Mouse (Mus musculus) limb, embryonic 12.5 days (tissue): Measurements from ENCODE around the gene Galk2. TPM values are rescaled to one million over a fixed set of nuclear protein-coding genes. Genes with fewer than 3 reads are reported as not detected.

Experiments
- ATAC-seq: fragments of 200-750 bp; cut with Nextera tagmentation; 2 replicates; pipeline ENCODE4 v1.8.0; 2017; ENCODE audit warnings: low read depth, moderate TSS enrichment; ENCODE audit not compliant: insufficient number of reproducible peaks, insufficient read depth, low FRiP score, low TSS enrichment
- H3K27ac ChIP-seq: fragments of 300-500 bp; sonication (generic); 2 replicates; pipeline ENCODE4 v1.5.1; 2016; ENCODE audit warnings: mild to moderate bottlenecking, moderate library complexity
- H3K27me3 ChIP-seq: fragments of 300-500 bp; sonication (generic); 2 replicates; pipeline ENCODE4 v1.6.1; 2016; ENCODE audit warnings: mild to moderate bottlenecking, moderate library complexity
- H3K36me3 ChIP-seq: fragments of 300-500 bp; sonication (generic); 2 replicates; pipeline ENCODE4 v1.6.1; 2016; ENCODE audit warnings: mild to moderate bottlenecking, moderate library complexity
- H3K4me1 ChIP-seq: fragments of 300-500 bp; sonication (generic); replicated peaks from 2 replicates; pipeline ENCODE4 v1.6.1; 2016
- H3K4me2 ChIP-seq: fragments of 300-500 bp; sonication (generic); 2 replicates; pipeline ENCODE4 v1.6.1; 2016; ENCODE audit warnings: mild to moderate bottlenecking, moderate library complexity
- H3K4me3 ChIP-seq: fragments of 300-500 bp; sonication (generic); replicated peaks from 2 replicates; pipeline ENCODE4 v1.5.1; 2016; ENCODE audit warnings: mild to moderate bottlenecking
- H3K9ac ChIP-seq: fragments of 300-500 bp; sonication (generic); replicated peaks from 2 replicates; pipeline ENCODE4 v1.6.1; 2016; ENCODE audit warnings: mild to moderate bottlenecking, moderate library complexity
- H3K9me3 ChIP-seq: fragments of 300-500 bp; sonication (generic); 2 replicates; pipeline ENCODE4 v1.6.1; 2016; ENCODE audit warnings: mild to moderate bottlenecking, moderate library complexity
- WGBS: fragments of 180-500 bp; shearing (Covaris S2); methylation state at CpG from one replicate; pipeline ENCODE4 v1.1.7; 2016; 5-methylcytosine and 5-hydroxymethylcytosine counted together
- polyA plus RNA-seq: library from polyadenylated mRNA; unstranded; fragments of >200 nt; fragmentation: Nextera tagmentation; extraction: Ambion mirVana; gene quantifications from 2 replicates; pipeline ENCODE4 v1.2.1, GENCODE M21; 2016

The Galk2 gene
- 36.7 and 41.7 TPM in 2 replicates for polyA plus RNA-seq

GRCm38 (mm10) chr2:125858521-125859280 is at the start of gene Galk2, which contains the start of gene Cops2:
TSS of gene Galk2 (plus strand) at chr2:125859109.
TSS of gene Cops2 (minus strand) at chr2:125859139.
- Histone ChIP-seq H3K36me3 (no peaks in the 10 kb centered on the region), H3K27ac (peak within 1 kb of the TSS; percentile 89), H3K9ac (peak within 1 kb of the TSS; percentile 98), H3K4me2 (peak within 1 kb of the TSS; percentile 64), H3K9me3 (no peaks in the 10 kb centered on the region), H3K4me3 (peak within 1 kb of the TSS; percentile 100), H3K27me3 (no peaks in the 10 kb centered on the region), H3K4me1 (peaks cover 5% of the 10 kb centered on the region)
- peak; percentile 98 for ATAC-seq
- under 1% methylated on average over 43 of the region's 54 CpGs for WGBS

- no peak overlapping the region for H3K4me3 ChIP-seq
- H3K4me2 ChIP-seq = no peak overlapping the region
- whole genome bisulfite sequencing = 73% methylated on average over 7 of the region's 7 CpGs
Measured at GRCm38 (mm10) chr2:125809551-125809950, 49.4 kb upstream of the Galk2 start.

GRCm38 (mm10) chr2:125811332-125811731 is 47.6 kb upstream of the Galk2 start:
- peaks cover 4% of the 10 kb centered on the region; the same call in 1 of the 2 replicates for H3K9me3 ChIP-seq
- WGBS = 86% methylated on average over 2 of the region's 2 CpGs
- ATAC-seq = no peak
- no peaks in the 10 kb centered on the region for H3K27me3 ChIP-seq
- H3K4me3 ChIP-seq = no peak overlapping the region
- no peak overlapping the region for H3K4me2 ChIP-seq
- no peaks in the 10 kb centered on the region for H3K4me1 ChIP-seq
- no peak overlapping the region for H3K27ac ChIP-seq
- H3K9ac ChIP-seq = no peak overlapping the region
- H3K36me3 ChIP-seq = no peaks in the 10 kb centered on the region

More at GRCm38 (mm10) chr2:125809551-125809950, 49.4 kb upstream of the Galk2 start:
- H3K27me3 ChIP-seq = no peaks in the 10 kb centered on the region
- H3K36me3 ChIP-seq = no peaks in the 10 kb centered on the region
- H3K27ac ChIP-seq = no peak overlapping the region
- no peak overlapping the region for H3K9ac ChIP-seq
- H3K9me3 ChIP-seq = peaks cover 10% of the 10 kb centered on the region; the same call in 1 of the 2 replicates
- no peak for ATAC-seq
- H3K4me1 ChIP-seq = no peaks in the 10 kb centered on the region

- Histone ChIP-seq H3K4me1 (no peaks in the 10 kb centered on the region), H3K9ac (no peak overlapping the region), H3K9me3 (no peaks in the 10 kb centered on the region), H3K27me3 (no peaks in the 10 kb centered on the region), H3K27ac (no peak overlapping the region), H3K4me3 (no peak overlapping the region), H3K4me2 (no peak overlapping the region), H3K36me3 (no peaks in the 10 kb centered on the region)
- ATAC-seq = no peak
- WGBS = 70% methylated on average over 9 of the region's 9 CpGs
Measured at GRCm38 (mm10) chr2:125813972-125814595, 44.8 kb upstream of the Galk2 start.

GRCm38 (mm10) chr2:125820397-125820796 is 38.5 kb upstream of the Galk2 start:
- Histone ChIP-seq H3K4me1 (no peaks in the 10 kb centered on the region), H3K27ac (no peak overlapping the region), H3K27me3 (no peaks in the 10 kb centered on the region), H3K36me3 (no peaks in the 10 kb centered on the region), H3K4me2 (no peak overlapping the region), H3K9me3 (no peaks in the 10 kb centered on the region), H3K9ac (no peak overlapping the region), H3K4me3 (no peak overlapping the region)
- WGBS = 88% methylated on average over 4 of the region's 4 CpGs
- ATAC-seq = no peak

GRCm38 (mm10) chr2:125826201-125826600 is 32.7 kb upstream of the Galk2 start:
- Histone ChIP-seq H3K27me3 (no peaks in the 10 kb centered on the region), H3K36me3 (peaks cover 17% of the 10 kb centered on the region), H3K9me3 (no peaks in the 10 kb centered on the region), H3K4me2 (no peak overlapping the region), H3K4me1 (no peaks in the 10 kb centered on the region), H3K4me3 (no peak overlapping the region), H3K9ac (no peak overlapping the region), H3K27ac (no peak overlapping the region)
- 67% methylated on average over 4 of the region's 4 CpGs for WGBS
- ATAC-seq = no peak

- no peaks in the 10 kb centered on the region for H3K4me1 ChIP-seq
- no peak overlapping the region for H3K4me3 ChIP-seq
- H3K9ac ChIP-seq = no peak overlapping the region
- peaks cover 33% of the 10 kb centered on the region for H3K36me3 ChIP-seq
- H3K27ac ChIP-seq = no peak overlapping the region
- ATAC-seq = no peak
- H3K27me3 ChIP-seq = no peaks in the 10 kb centered on the region
- H3K4me2 ChIP-seq = no peak overlapping the region
- 94% methylated on average over 4 of the region's 4 CpGs for WGBS
- no peaks in the 10 kb centered on the region for H3K9me3 ChIP-seq
Measured at GRCm38 (mm10) chr2:125827898-125828297, 31.0 kb upstream of the Galk2 start.

- Histone ChIP-seq H3K4me3 (no peak overlapping the region), H3K9ac (no peak overlapping the region), H3K36me3 (peaks cover 52% of the 10 kb centered on the region), H3K4me1 (no peaks in the 10 kb centered on the region), H3K27ac (no peak overlapping the region), H3K4me2 (no peak overlapping the region), H3K9me3 (no peaks in the 10 kb centered on the region), H3K27me3 (no peaks in the 10 kb centered on the region)
- WGBS = 91% methylated on average over 2 of the region's 2 CpGs
- no peak for ATAC-seq
Measured at GRCm38 (mm10) chr2:125829924-125830323, 29.0 kb upstream of the Galk2 start.

- Histone ChIP-seq H3K4me2 (no peak overlapping the region), H3K4me1 (no peaks in the 10 kb centered on the region), H3K27me3 (no peaks in the 10 kb centered on the region), H3K9ac (no peak overlapping the region), H3K4me3 (no peak overlapping the region), H3K36me3 (peaks cover 78% of the 10 kb centered on the region), H3K27ac (no peak overlapping the region), H3K9me3 (no peaks in the 10 kb centered on the region)
- no peak for ATAC-seq
- WGBS = 95% methylated on average over 7 of the region's 7 CpGs
Measured at GRCm38 (mm10) chr2:125838091-125838490, 20.8 kb upstream of the Galk2 start.

- Histone ChIP-seq H3K4me1 (no peaks in the 10 kb centered on the region), H3K27ac (no peak overlapping the region), H3K4me2 (no peak overlapping the region), H3K36me3 (peaks cover 78% of the 10 kb centered on the region), H3K9ac (no peak overlapping the region), H3K4me3 (no peak overlapping the region), H3K27me3 (no peaks in the 10 kb centered on the region), H3K9me3 (no peaks in the 10 kb centered on the region)
- no peak for ATAC-seq
- 77% methylated on average over 2 of the region's 2 CpGs for WGBS
Measured at GRCm38 (mm10) chr2:125838708-125839284, 20.1 kb upstream of the Galk2 start.

- 85% methylated on average over 2 of the region's 2 CpGs for WGBS
- H3K9ac ChIP-seq = no peak overlapping the region
Measured at GRCm38 (mm10) chr2:125851237-125851636, 7.7 kb upstream of the Galk2 start.

More at GRCm38 (mm10) chr2:125851237-125851636, 7.7 kb upstream of the Galk2 start:
- H3K4me1 ChIP-seq = no peaks in the 10 kb centered on the region
- H3K27me3 ChIP-seq = no peaks in the 10 kb centered on the region
- ATAC-seq = no peak
- no peak overlapping the region for H3K4me3 ChIP-seq
- H3K27ac ChIP-seq = no peak overlapping the region
- no peaks in the 10 kb centered on the region for H3K9me3 ChIP-seq
- H3K36me3 ChIP-seq = peaks cover 26% of the 10 kb centered on the region
- no peak overlapping the region for H3K4me2 ChIP-seq
